Mouse (Mus musculus) B cell, adult 2 months (primary cell): ENCODE measurements at regions not wholly inside any gene's neighbourhood (a gene's known extent, or its start where the extent isn't known, plus 50 kb on each side); places are given as distances from the start of the nearest gene placed in this dataset.

ENCODE experiments used
- DNase-seq, 2 experiments: peaks; one replicate each; pipeline ENCODE4 v3.0.0; 2022

DNA sequence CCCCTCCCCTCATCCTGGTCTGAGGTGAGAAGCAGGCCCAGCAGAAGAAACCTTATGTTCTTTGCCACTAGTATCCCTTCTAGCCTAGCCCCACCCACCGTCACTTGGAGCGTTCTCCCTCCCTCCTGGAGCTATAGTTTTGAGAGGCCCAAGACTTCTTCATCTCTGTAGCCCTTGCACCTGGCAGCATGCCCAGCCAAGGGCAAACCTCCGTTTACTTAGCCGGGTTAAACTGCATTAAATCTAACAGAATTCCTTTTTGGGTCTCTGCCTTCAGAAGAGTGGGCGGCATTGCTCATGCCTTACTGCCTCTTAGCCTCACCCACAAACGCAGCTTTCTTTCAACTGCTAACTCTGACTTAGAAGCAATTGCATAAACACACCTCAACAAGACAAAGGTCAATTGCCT, 85.3 kb upstream of the Arntl start:
- DNase-seq, result no peak

GRCm38 (mm10) chr7:113126010-113126409, 81.3 kb upstream of the Arntl start:
- DNase-seq, result no peak

- no peak for DNase-seq
These were observed 76.7 kb upstream of the Arntl start for GRCm38 (mm10) chr7:113130552-113130951.

DNA sequence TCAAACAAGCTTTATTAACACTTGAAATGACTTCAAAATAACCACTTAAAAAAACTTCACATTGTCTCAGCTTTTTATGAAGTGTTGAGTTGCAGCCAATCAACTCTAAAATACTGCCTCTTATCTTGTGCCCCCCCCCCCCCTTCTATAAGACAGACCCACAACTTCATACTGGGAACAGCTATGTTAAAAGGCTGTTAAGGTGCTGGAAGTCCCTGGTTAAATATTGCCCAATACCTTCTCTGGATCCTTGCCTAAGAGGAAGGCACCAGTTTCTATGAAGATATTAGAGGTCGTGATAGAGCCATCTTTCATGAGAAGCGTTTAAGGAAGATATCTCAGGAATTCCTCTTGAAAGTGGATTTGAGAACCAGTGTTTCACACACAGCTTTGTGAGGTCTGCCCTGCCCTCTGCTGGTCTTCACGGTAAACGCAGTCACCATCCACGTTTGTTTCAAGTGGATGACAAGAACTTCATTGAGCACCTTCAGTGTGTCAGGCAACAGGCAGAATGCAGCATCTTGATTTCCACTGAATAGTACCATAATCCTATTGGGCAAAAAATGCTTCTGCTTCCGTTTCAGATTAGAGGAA, 75.2 kb upstream of the Arntl start:
- peak; percentile 49 to 56 for DNase-seq

DNA sequence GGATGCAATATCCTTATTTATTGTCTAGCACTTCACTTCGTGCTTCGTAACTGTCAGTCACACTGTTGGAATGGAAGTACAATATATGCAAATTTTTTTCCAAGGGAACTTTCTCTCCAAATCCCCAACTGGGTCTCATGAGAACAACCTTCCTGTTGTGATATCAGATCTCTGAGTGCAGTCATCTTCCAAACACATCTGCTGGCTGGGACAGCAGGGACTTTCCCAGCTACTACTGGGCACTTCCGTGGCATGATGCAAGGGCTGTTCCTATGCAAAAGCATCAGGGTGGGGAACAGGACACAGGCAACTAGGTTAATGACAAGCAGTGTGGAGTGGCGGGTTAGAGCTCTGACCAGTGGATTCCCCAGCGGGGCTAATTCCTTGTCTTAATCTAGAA, 73.4 kb upstream of the Arntl start:
- no peak for DNase-seq

GRCm38 (mm10) chr7:113140011-113140438, 67.2 kb upstream of the Arntl start:
- no peak for DNase-seq

- DNase-seq, result no peak
These were observed 65.2 kb upstream of the Arntl start for GRCm38 (mm10) chr7:113141846-113142683.

DNA sequence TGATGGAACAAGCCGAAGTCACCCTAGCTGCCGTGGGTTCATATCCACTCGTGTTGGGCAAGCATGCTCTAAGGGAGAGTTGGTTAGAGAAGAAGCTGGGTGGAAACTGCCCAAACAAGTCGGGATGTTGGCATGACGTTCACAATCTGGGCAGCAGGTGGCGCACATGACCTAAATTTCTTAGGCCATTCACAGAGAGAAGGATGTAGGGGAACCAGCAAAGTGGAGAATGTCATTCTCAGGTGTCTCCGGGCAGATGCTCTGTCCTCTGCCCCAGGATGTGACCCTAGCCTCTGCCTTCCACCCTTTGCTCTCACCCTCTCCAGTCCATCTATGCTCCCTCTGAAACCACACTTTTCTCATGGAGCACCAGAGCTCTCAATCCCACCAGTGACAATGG, 63.7 kb upstream of the Arntl start:
- peak; percentile 82 to 86 for DNase-seq

GRCm38 (mm10) chr7:113145046-113145445, 62.2 kb upstream of the Arntl start:
- no peak for DNase-seq

- DNase-seq, result no peak
These were observed 61.2 kb upstream of the Arntl start for GRCm38 (mm10) chr7:113146108-113146507.

DNA sequence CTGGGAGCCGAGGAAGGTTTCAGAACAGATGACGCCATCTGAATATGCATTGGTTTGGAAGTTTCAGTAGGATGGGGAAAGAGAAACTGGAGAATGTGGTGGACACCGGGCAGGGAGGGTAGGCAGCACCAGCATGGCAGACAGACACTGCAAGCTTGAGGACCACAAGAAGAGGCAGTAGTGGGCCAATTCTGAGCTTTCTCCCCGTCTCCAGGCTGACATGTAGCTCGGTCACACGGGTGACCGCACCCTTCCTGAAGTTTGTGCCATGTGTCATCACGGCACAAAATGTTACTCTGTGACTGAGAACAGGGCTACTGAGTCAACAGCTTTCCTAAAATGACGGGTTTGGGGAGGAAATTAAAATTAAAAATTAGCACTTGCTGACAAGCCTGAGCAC, 60.7 kb upstream of the Arntl start:
- no peak for DNase-seq

- DNase-seq, result no peak
These were observed 59.6 kb upstream of the Arntl start for GRCm38 (mm10) chr7:113147391-113148332.

- DNase-seq, result no peak
These were observed 58.6 kb upstream of the Arntl start for GRCm38 (mm10) chr7:113148700-113149099.

GRCm38 (mm10) chr7:113149966-113150470, 57.2 kb upstream of the Arntl start:
- DNase-seq, result no peak

DNA sequence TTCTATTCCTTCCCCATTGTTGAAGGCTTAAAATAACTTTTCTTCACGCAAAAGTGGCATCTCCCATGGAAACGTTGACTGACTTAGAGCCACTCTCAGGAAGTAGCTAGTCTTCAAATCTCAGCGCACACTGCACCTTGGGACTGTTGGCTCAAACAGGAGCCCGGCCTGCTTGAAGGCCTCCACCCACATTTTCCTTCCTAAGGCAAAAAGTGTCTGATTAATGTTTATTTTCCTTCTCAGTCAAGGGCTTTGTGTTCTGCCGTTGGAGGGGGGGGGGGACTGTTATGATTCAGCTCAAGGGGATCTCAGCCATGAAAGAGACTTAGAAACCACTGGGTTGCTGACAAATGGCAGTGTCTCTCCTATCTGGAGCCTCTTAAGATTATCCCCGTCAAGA, 56.5 kb upstream of the Arntl start:
- DNase-seq, result no peak

GRCm38 (mm10) chr7:113151499-113151898, 55.8 kb upstream of the Arntl start:
- DNase-seq, result no peak

DNA sequence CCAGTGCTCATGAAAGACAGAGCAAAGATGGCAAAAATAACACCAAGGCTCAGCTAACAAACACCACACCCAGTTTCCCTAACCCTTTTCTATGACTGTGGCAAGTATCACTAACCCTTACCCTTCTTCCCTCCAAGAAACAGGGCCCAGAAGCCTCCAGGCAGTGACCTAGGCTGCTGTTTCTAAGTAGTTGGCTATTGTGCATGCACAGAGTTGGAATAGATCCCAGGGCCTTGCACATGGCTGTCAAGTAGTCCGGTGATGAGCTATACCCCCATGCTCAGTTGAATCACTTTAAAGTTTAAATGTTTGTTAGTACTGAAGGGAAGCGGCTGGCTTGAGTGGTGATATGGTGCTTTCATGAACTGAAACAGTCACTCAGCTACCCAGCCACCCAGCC, 53.9 kb upstream of the Arntl start:
- DNase-seq, result no peak

- no peak for DNase-seq
These were observed 53.2 kb upstream of the Arntl start for GRCm38 (mm10) chr7:113154066-113154465.

- no peak for DNase-seq
These were observed 50.9 kb upstream of the Arntl start for GRCm38 (mm10) chr7:113156366-113156765.

DNA sequence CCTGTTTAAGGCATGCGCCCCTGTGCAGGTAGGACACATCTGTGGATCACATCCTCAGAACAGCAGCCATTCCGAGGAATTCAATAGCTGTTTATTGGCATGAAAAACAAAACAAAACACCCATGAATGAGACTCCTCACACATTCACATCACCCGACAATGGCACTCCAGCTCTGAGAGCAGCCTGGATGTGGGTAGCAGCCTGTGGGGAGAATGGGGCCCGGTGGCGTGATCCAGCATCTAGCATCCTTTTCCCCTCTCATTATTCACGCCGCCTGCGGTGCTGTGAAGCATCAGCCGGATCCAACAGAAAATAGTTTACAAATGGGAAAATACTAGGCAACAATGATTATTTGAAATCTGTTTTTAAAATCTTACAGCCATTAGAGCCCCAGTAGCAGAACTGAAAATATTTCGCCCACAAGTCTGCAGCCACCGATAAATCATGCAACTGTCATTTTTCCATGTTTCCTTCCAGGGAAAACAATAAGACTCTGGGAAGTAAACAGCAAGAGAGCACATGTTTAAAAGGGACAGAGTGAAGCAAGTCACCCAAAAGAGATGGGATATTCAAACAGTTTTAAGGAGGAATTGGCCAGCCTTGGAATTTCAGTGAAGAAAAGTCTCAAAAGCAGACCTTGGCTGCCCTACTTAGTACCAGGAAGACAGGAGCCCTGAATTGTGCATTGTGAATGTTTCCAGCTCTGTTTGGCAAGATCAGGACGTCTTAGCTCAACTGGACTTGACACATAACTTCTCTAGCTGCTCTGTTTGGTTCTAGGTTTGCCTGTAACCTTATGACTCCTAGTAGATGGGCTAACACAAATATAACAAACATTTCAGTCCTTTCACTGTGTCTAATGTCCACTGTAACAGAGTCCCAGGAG, 50.2 kb upstream of the Arntl start:
- DNase-seq, result no peak
